Mouse (Mus musculus): ENCODE data around the gene Hist1h4k. TPM values are rescaled to one million over a fixed set of nuclear protein-coding genes. Genes with fewer than 3 reads are reported as not detected.
"Not testable (repeated sequence)": the region's sequence is repeated elsewhere in the genome, so short reads cannot be mapped to it uniquely, and the experiment has no call there.

Hist1h4k gene
- total and polyA plus RNA-seq, 3 experiments = 4.9 to 31.5 (median 24.6) TPM

- Histone ChIP-seq H3K36me3 (ENCODE audit: control insufficient read depth, insufficient read depth, low read length) (no peaks in the 10 kb centered on the region), H3K4me3 (no peak overlapping the region), H3K79me2 (replicated peaks; ENCODE audit: control insufficient read depth, insufficient read depth, low read length) (no peaks in the 10 kb centered on the region), H3K4me1 (ENCODE audit: control insufficient read depth, insufficient read depth, low read length) (no peaks in the 10 kb centered on the region; the same call in 1 of the 2 replicates), H3K9ac (ENCODE audit: low read depth, low read length) (no peak overlapping the region), H3K27ac (no peak overlapping the region), H3K27me3 (ENCODE audit: control insufficient read depth, insufficient read depth, low read length) (no peaks in the 10 kb centered on the region)
- TF ChIP-seq CTCF (IDR thresholded peaks at IDR 0.05) (no peak), EP300 (IDR thresholded peaks at IDR 0.05; ENCODE audit: insufficient read depth, low read depth, low read length) (no peak), POLR2A (IDR thresholded peaks at IDR 0.05; ENCODE audit: insufficient read depth, low read depth, low read length) (no peak)
- WGBS = 42% methylated on average over 17 of the region's 21 CpGs
- intact Hi-C loops (cut with DNase I) = loop anchor here (2.0 to 10.0 kb wide), 2 partner anchors 35 to 1797 kb away; partner anchors contain the start of genes Hist1h2ak and Hist1h4d
- DNase-seq = no peak
These were observed 37.7 kb upstream of the Hist1h4k start for GRCm38 (mm10) chr13:21787760-21788593.

GRCm38 (mm10) chr13:21786899-21787629 lies 36.8 kb upstream of the Hist1h4k start, which contains the start of the genes Hist1h2an and Hist1h2bp:
Gene Hist1h2an, minus strand, starts transcription at chr13:21787218.
Gene Hist1h2bp, plus strand, starts transcription at chr13:21787461.
- not testable (repeated sequence) for H3K27ac ChIP-seq; H3K79me2 ChIP-seq (replicated peaks; ENCODE audit: control insufficient read depth, insufficient read depth, low read length); H3K36me3 ChIP-seq (ENCODE audit: control insufficient read depth, insufficient read depth, low read length); H3K4me1 ChIP-seq (ENCODE audit: control insufficient read depth, insufficient read depth, low read length); H3K27me3 ChIP-seq (ENCODE audit: control insufficient read depth, insufficient read depth, low read length)
- intact Hi-C loops (cut with DNase I) = loop anchor here (2.0 to 10.0 kb wide), 2 partner anchors 34 to 1798 kb away; partner anchors contain the start of genes Hist1h2ak and Hist1h4d
- Histone ChIP-seq H3K9ac (ENCODE audit: low read depth, low read length) (peak within 1 kb of the TSS; percentile 61; the same call in 1 of the 2 replicates), H3K4me3 (peak within 1 kb of the TSS; percentile 29)
- peak; percentile 75; the same call in 1 of the 2 replicates for TF ChIP-seq POLR2A (IDR thresholded peaks at IDR 0.05; ENCODE audit: insufficient read depth, low read depth, low read length)
- peak; percentile 13; the same call in 1 of the 2 replicates for TF ChIP-seq CTCF (IDR thresholded peaks at IDR 0.05)
- peak; percentile 81 to 90 for DNase-seq
- under 1% methylated on average over 42 of the region's 63 CpGs for WGBS

- no peak overlapping the region; the same call in 1 of the 2 replicates for H3K27ac ChIP-seq
- no peaks in the 10 kb centered on the region for H3K79me2 ChIP-seq (replicated peaks; ENCODE audit: control insufficient read depth, insufficient read depth, low read length)
- H3K4me1 ChIP-seq (ENCODE audit: control insufficient read depth, insufficient read depth, low read length) = peaks cover 2% of the 10 kb centered on the region; the same call in 1 of the 2 replicates
- WGBS = 18% methylated on average over 8 of the region's 8 CpGs
- H3K9ac ChIP-seq (ENCODE audit: low read depth, low read length) = peak overlapping the region; percentile 61; the same call in 1 of the 2 replicates
- intact Hi-C loops (cut with DNase I) = loop anchor here (2.0 to 10.0 kb wide), 2 partner anchors 34 to 1798 kb away; partner anchors contain the start of genes Hist1h2ak and Hist1h4d
- DNase-seq = no peak
- no peaks in the 10 kb centered on the region for H3K36me3 ChIP-seq (ENCODE audit: control insufficient read depth, insufficient read depth, low read length)
- no peaks in the 10 kb centered on the region for H3K27me3 ChIP-seq (ENCODE audit: control insufficient read depth, insufficient read depth, low read length)
- TF ChIP-seq CTCF (IDR thresholded peaks at IDR 0.05) = no peak
- no peak for TF ChIP-seq POLR2A (IDR thresholded peaks at IDR 0.05; ENCODE audit: insufficient read depth, low read depth, low read length)
- TF ChIP-seq EP300 (IDR thresholded peaks at IDR 0.05; ENCODE audit: insufficient read depth, low read depth, low read length) = no peak
- no peak overlapping the region for H3K4me3 ChIP-seq
These were observed 36.0 kb upstream of the Hist1h4k start for GRCm38 (mm10) chr13:21786189-21786898.

GRCm38 (mm10) chr13:21784311-21784710 lies 34.0 kb upstream of the Hist1h4k start:
- Histone ChIP-seq H3K36me3 (ENCODE audit: control insufficient read depth, insufficient read depth, low read length) (no peaks in the 10 kb centered on the region), H3K4me1 (ENCODE audit: control insufficient read depth, insufficient read depth, low read length) (peaks cover 2% of the 10 kb centered on the region; the same call in 1 of the 2 replicates), H3K9ac (ENCODE audit: low read depth, low read length) (no peak overlapping the region), H3K27ac (no peak overlapping the region), H3K4me3 (no peak overlapping the region), H3K79me2 (replicated peaks; ENCODE audit: control insufficient read depth, insufficient read depth, low read length) (no peaks in the 10 kb centered on the region), H3K27me3 (ENCODE audit: control insufficient read depth, insufficient read depth, low read length) (no peaks in the 10 kb centered on the region)
- DNase-seq = no peak
- 75% methylated on average over 6 of the region's 6 CpGs for WGBS
- no peak for TF ChIP-seq EP300 (IDR thresholded peaks at IDR 0.05; ENCODE audit: insufficient read depth, low read depth, low read length)
- no peak for TF ChIP-seq POLR2A (IDR thresholded peaks at IDR 0.05; ENCODE audit: insufficient read depth, low read depth, low read length)
- intact Hi-C loops (cut with DNase I) = loop anchor here (10.0 kb wide), 1 partner anchor 1800 kb away; the partner anchor contains the start of gene Hist1h4d

GRCm38 (mm10) chr13:21783734-21784161 lies 33.4 kb upstream of the Hist1h4k start:
- no peak overlapping the region for H3K9ac ChIP-seq (ENCODE audit: low read depth, low read length)
- H3K4me3 ChIP-seq = peak overlapping the region; percentile 57
- H3K36me3 ChIP-seq (ENCODE audit: control insufficient read depth, insufficient read depth, low read length) = no peaks in the 10 kb centered on the region
- TF ChIP-seq CTCF (IDR thresholded peaks at IDR 0.05) (no peak), POLR2A (IDR thresholded peaks at IDR 0.05; ENCODE audit: insufficient read depth, low read depth, low read length) (no peak), EP300 (IDR thresholded peaks at IDR 0.05; ENCODE audit: insufficient read depth, low read depth, low read length) (no peak)
- no peaks in the 10 kb centered on the region for H3K79me2 ChIP-seq (replicated peaks; ENCODE audit: control insufficient read depth, insufficient read depth, low read length)
- peaks cover 2% of the 10 kb centered on the region; the same call in 1 of the 2 replicates for H3K4me1 ChIP-seq (ENCODE audit: control insufficient read depth, insufficient read depth, low read length)
- peak overlapping the region; percentile 44 for H3K27ac ChIP-seq
- WGBS = 3% methylated on average over 9 of the region's 9 CpGs
- no peaks in the 10 kb centered on the region for H3K27me3 ChIP-seq (ENCODE audit: control insufficient read depth, insufficient read depth, low read length)
- intact Hi-C loops (cut with DNase I) = loop anchor here (10.0 kb wide), 1 partner anchor 1801 kb away; the partner anchor contains the start of gene Hist1h4d
- DNase-seq = peak in 1 of 2 experiments; percentile 5
